Mouse (Mus musculus): ENCODE measurements around the gene Adam12.

Adam12 gene

GRCm38 (mm10) chr7:133988356-133988755 is 243.6 kb downstream of the Adam12 start:
- peak; percentile 13 for DNase-seq

- DNase-seq: no peak
Measured at GRCm38 (mm10) chr7:133986201-133986600, 245.7 kb downstream of the Adam12 start.

- no peak for DNase-seq
Measured at GRCm38 (mm10) chr7:133985648-133986047, 246.3 kb downstream of the Adam12 start.

- DNase-seq: no peak
Measured at GRCm38 (mm10) chr7:133976388-133977122, 255.4 kb downstream of the Adam12 start.

GRCm38 (mm10) chr7:133971086-133971485 is 260.9 kb downstream of the Adam12 start:
- DNase-seq: peak; percentile 73

- DNase-seq: no peak
Measured at GRCm38 (mm10) chr7:133970407-133970806, 261.5 kb downstream of the Adam12 start.

- DNase-seq: no peak
Measured at GRCm38 (mm10) chr7:133967906-133968305, 264.0 kb downstream of the Adam12 start.

- DNase-seq: no peak
Measured at GRCm38 (mm10) chr7:133963501-133963900, 268.4 kb downstream of the Adam12 start.

- DNase-seq: peak; percentile 39
Measured at GRCm38 (mm10) chr7:133959200-133959599, 272.7 kb downstream of the Adam12 start.

GRCm38 (mm10) chr7:133957873-133958272 is 274.1 kb downstream of the Adam12 start:
- no peak for DNase-seq

- peak; percentile 12 for DNase-seq
Measured at GRCm38 (mm10) chr7:133954111-133955091, 277.5 kb downstream of the Adam12 start.

GRCm38 (mm10) chr7:133951777-133952545 is 280.0 kb downstream of the Adam12 start:
- no peak for DNase-seq

- DNase-seq: no peak
Measured at GRCm38 (mm10) chr7:133947360-133947759, 284.6 kb downstream of the Adam12 start.

- DNase-seq: no peak
Measured at GRCm38 (mm10) chr7:133946757-133947345, 285.1 kb downstream of the Adam12 start.

- no peak for DNase-seq
Measured at GRCm38 (mm10) chr7:133946113-133946512, 285.8 kb downstream of the Adam12 start.

- DNase-seq: no peak
Measured at GRCm38 (mm10) chr7:133940405-133940804, 291.5 kb downstream of the Adam12 start.

GRCm38 (mm10) chr7:133937473-133937872 is 294.5 kb downstream of the Adam12 start:
- DNase-seq: no peak

- no peak for DNase-seq
Measured at GRCm38 (mm10) chr7:133936377-133936776, 295.6 kb downstream of the Adam12 start.

GRCm38 (mm10) chr7:133933378-133933777 is 298.6 kb downstream of the Adam12 start:
- no peak for DNase-seq

- no peak for DNase-seq
Measured at GRCm38 (mm10) chr7:133931481-133931880, 300.5 kb downstream of the Adam12 start.

GRCm38 (mm10) chr7:133928981-133929380 is 303.0 kb downstream of the Adam12 start:
- no peak for DNase-seq

- no peak for DNase-seq
Measured at GRCm38 (mm10) chr7:133925771-133926170, 306.2 kb downstream of the Adam12 start.
